ENCODE assay signal across 8 mouse cellular contexts in the genomic region with DNA sequence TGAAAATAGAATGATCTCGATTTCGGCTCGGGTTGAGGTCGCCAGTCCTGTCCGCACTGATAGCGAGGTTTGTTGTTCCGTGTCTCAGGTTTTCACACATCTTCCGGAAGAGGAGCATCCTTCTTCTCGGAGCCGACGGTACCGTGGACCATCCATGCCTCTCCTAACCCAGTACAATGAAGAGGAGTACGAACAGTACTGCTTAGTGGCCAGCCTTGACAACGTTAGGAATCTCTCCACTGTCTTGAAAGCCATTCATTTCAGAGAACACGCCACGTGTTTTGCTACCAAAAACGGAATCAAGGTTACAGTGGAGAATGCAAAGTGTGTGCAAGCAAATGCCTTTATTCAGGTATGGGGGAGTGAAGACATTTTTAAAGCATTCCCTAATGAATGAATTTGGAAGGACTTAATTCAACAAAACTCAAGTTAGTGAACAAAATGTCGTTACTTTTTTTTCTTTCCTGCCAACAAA. TPM values are rescaled to one million over a fixed set of nuclear protein-coding genes. Genes with fewer than 3 reads are reported as not detected.
A peak's percentile ranks its signal among the peaks of the same experiment; 100 is the strongest.
DNase-seq lines count a peak whose midpoint lies in the region; ATAC-seq and TF ChIP-seq lines count a peak whose summit lies in the region.

No protein-coding gene starts in this region.

- H3K36me3 ChIP-seq in kidney, embryonic 16.5 days (ENCODE audit: insufficient read depth, low read length): peaks cover 20% of the 10 kb centered on the region
- H3K36me3 ChIP-seq in hindbrain, postnatal 0 days (ENCODE audit: insufficient read depth, low read length): peaks cover 5% of the 10 kb centered on the region; the same call in 1 of the 2 replicates
- no peaks in the 10 kb centered on the region for H3K36me3 ChIP-seq in midbrain, embryonic 15.5 days (replicated peaks)

- peak overlapping the region; percentile 88 for H3K4me2 ChIP-seq in kidney, embryonic 16.5 days (replicated peaks; ENCODE audit: low read depth, low read length)
- H3K4me2 ChIP-seq in hindbrain, postnatal 0 days (ENCODE audit: low read depth, low read length): peak overlapping the region; percentile 89
- H3K4me2 ChIP-seq in midbrain, embryonic 15.5 days: peak overlapping the region; percentile 60

- H3K9ac ChIP-seq in kidney, embryonic 16.5 days (replicated peaks; ENCODE audit: low read length): peak overlapping the region; percentile 95
- H3K9ac ChIP-seq in hindbrain, postnatal 0 days (replicated peaks; ENCODE audit: low read length): peak overlapping the region; percentile 64
- peak overlapping the region; percentile 67 for H3K9ac ChIP-seq in midbrain, embryonic 15.5 days

- H3K27me3 ChIP-seq in kidney, embryonic 16.5 days (ENCODE audit: insufficient read depth, low read length): no peaks in the 10 kb centered on the region
- H3K27me3 ChIP-seq in hindbrain, postnatal 0 days (ENCODE audit: insufficient read depth, low read length): no peaks in the 10 kb centered on the region
- H3K27me3 ChIP-seq in midbrain, embryonic 15.5 days (replicated peaks): no peaks in the 10 kb centered on the region

- H3K4me3 ChIP-seq in kidney, embryonic 16.5 days (ENCODE audit: low read length): peak overlapping the region; percentile 93
- peak overlapping the region; percentile 83 for H3K4me3 ChIP-seq in brown adipose tissue, adult 24 weeks (ENCODE audit: insufficient read depth, low read depth, low read length)
- H3K4me3 ChIP-seq in hindbrain, postnatal 0 days (ENCODE audit: low read length): peak overlapping the region; percentile 93
- H3K4me3 ChIP-seq in midbrain, embryonic 15.5 days: peak overlapping the region; percentile 62

- H3K4me1 ChIP-seq in kidney, embryonic 16.5 days (ENCODE audit: insufficient read depth, low read length): peaks cover 16% of the 10 kb centered on the region
- H3K4me1 ChIP-seq in brown adipose tissue, adult 24 weeks (ENCODE audit: control insufficient read depth, insufficient read depth, insufficient read length, low read length): no peaks in the 10 kb centered on the region
- peaks cover 13% of the 10 kb centered on the region; the same call in 1 of the 2 replicates for H3K4me1 ChIP-seq in hindbrain, postnatal 0 days (ENCODE audit: insufficient read depth, low read length)
- H3K4me1 ChIP-seq in midbrain, embryonic 15.5 days: peaks cover 20% of the 10 kb centered on the region

- peak overlapping the region; percentile 76 for H3K27ac ChIP-seq in kidney, embryonic 16.5 days (ENCODE audit: low read length)
- 0 out of 2 replicates have a peak overlapping the region, but pooled peaks have one; percentile 6 for H3K27ac ChIP-seq in brown adipose tissue, adult 24 weeks (replicated peaks; ENCODE audit: low read depth, low read length)
- peak overlapping the region; percentile 76 for H3K27ac ChIP-seq in hindbrain, postnatal 0 days
- H3K27ac ChIP-seq in midbrain, embryonic 15.5 days: peak overlapping the region; percentile 79

- DNase-seq in kidney, postnatal 36 days: no peak
- no peak for DNase-seq in hindbrain, postnatal 0 days (ENCODE audit: low spot score)
- no peak for DNase-seq in MN1 (ENCODE audit: low spot score)
- no peak for DNase-seq in T-cell, adult 2 months (ENCODE audit: low spot score)
- DNase-seq in frontal cortex, postnatal 10 days (ENCODE audit: low spot score in 2 of 2): no peak

- under 1% methylated on average over 18 of the region's 18 CpGs for WGBS in kidney, embryonic 16.5 days
- 1% methylated on average over 18 of the region's 18 CpGs for WGBS in hindbrain, postnatal 0 days
- 1% methylated on average over 18 of the region's 18 CpGs for WGBS in midbrain, embryonic 15.5 days

- TF ChIP-seq CTCF in hindbrain, postnatal 0 days (IDR thresholded peaks at IDR 0.05; ENCODE audit: low read depth): no peak

- ATAC-seq in kidney, embryonic 16.5 days (ENCODE audit: low FRiP score, low TSS enrichment): peak; percentile 40
- peak; percentile 48 for ATAC-seq in hindbrain, postnatal 0 days
- ATAC-seq in midbrain, embryonic 15.5 days (replicated peaks): peak; percentile 83

- H3K9me3 ChIP-seq in kidney, embryonic 16.5 days (ENCODE audit: low read length): no peaks in the 10 kb centered on the region
- no peaks in the 10 kb centered on the region for H3K9me3 ChIP-seq in hindbrain, postnatal 0 days (ENCODE audit: low read length)
- no peaks in the 10 kb centered on the region for H3K9me3 ChIP-seq in midbrain, embryonic 15.5 days

RNA-seq across cellular contexts. Expression of gene Rad1, which starts 0.6 kb away (rescaled TPM):
- 26.8 and 33.7 TPM in 2 replicates for polyA plus RNA-seq in kidney, embryonic 16.5 days (2015; fragmentation: Nextera tagmentation; extraction: Ambion mirVana)
- 3.9 and 7.8 TPM in 2 replicates for polyA plus RNA-seq in brown adipose tissue, adult 24 weeks (2012; ENCODE audit: insufficient read depth, insufficient read length, missing spikeins)
- total RNA-seq in hindbrain, postnatal 0 days (2014; rRNA removed): 14.9 and 15.5 TPM in 2 replicates
- 19.7 and 23.0 TPM in 2 replicates for polyA plus RNA-seq in hindbrain, postnatal 0 days (2015; fragmentation: Nextera tagmentation; extraction: Ambion mirVana)
- polyA plus RNA-seq in midbrain, embryonic 15.5 days (2015; fragmentation: Nextera tagmentation; extraction: Ambion mirVana): 22.5 and 24.7 TPM in 2 replicates

RNA-seq across cellular contexts. Expression of gene Brix1, which starts 0.7 kb away (rescaled TPM):
- 92.1 and 93.4 TPM in 2 replicates for polyA plus RNA-seq in kidney, embryonic 16.5 days (2015; fragmentation: Nextera tagmentation; extraction: Ambion mirVana)
- 26.3 and 29.3 TPM in 2 replicates for polyA plus RNA-seq in brown adipose tissue, adult 24 weeks (2012; ENCODE audit: insufficient read depth, insufficient read length, missing spikeins)
- total RNA-seq in hindbrain, postnatal 0 days (2014; rRNA removed): 4.8 and 10.0 TPM in 2 replicates
- 58.2 and 64.9 TPM in 2 replicates for polyA plus RNA-seq in hindbrain, postnatal 0 days (2015; fragmentation: Nextera tagmentation; extraction: Ambion mirVana)
- polyA plus RNA-seq in midbrain, embryonic 15.5 days (2015; fragmentation: Nextera tagmentation; extraction: Ambion mirVana): 43.6 and 49.7 TPM in 2 replicates

RNA-seq across cellular contexts. Expression of gene Dnajc21, which starts 16.1 kb away (rescaled TPM):
- polyA plus RNA-seq in kidney, embryonic 16.5 days (2015; fragmentation: Nextera tagmentation; extraction: Ambion mirVana): 7.8 and 9.1 TPM in 2 replicates
- 43.8 and 52.2 TPM in 2 replicates for polyA plus RNA-seq in brown adipose tissue, adult 24 weeks (2012; ENCODE audit: insufficient read depth, insufficient read length, missing spikeins)
- total RNA-seq in hindbrain, postnatal 0 days (2014; rRNA removed): 5.3 and 8.0 TPM in 2 replicates
- polyA plus RNA-seq in hindbrain, postnatal 0 days (2015; fragmentation: Nextera tagmentation; extraction: Ambion mirVana): 14.5 and 15.2 TPM in 2 replicates
- polyA plus RNA-seq in midbrain, embryonic 15.5 days (2015; fragmentation: Nextera tagmentation; extraction: Ambion mirVana): 10.8 and 11.2 TPM in 2 replicates

Comparison
In these comparisons a context has a peak if more than half of its experiments do, and no peak if none do; other contexts are left out.
1. H3K27ac ChIP-seq: peak in every context shown above with its lines; median percentile 79 in midbrain, embryonic 15.5 days; 76 in kidney, embryonic 16.5 days; 76 in hindbrain, postnatal 0 days; 6 in brown adipose tissue, adult 24 weeks.